Mouse (Mus musculus): ENCODE measurements around the gene Pou2f2. TPM values are rescaled to one million over a fixed set of nuclear protein-coding genes. Genes with fewer than 3 reads are reported as not detected.
A peak's percentile ranks its signal among the peaks of the same experiment; 100 is the strongest.

Gene Pou2f2
- polyA plus RNA-seq, 1 experiment from 2014 or later, result 46.7 TPM

DNA sequence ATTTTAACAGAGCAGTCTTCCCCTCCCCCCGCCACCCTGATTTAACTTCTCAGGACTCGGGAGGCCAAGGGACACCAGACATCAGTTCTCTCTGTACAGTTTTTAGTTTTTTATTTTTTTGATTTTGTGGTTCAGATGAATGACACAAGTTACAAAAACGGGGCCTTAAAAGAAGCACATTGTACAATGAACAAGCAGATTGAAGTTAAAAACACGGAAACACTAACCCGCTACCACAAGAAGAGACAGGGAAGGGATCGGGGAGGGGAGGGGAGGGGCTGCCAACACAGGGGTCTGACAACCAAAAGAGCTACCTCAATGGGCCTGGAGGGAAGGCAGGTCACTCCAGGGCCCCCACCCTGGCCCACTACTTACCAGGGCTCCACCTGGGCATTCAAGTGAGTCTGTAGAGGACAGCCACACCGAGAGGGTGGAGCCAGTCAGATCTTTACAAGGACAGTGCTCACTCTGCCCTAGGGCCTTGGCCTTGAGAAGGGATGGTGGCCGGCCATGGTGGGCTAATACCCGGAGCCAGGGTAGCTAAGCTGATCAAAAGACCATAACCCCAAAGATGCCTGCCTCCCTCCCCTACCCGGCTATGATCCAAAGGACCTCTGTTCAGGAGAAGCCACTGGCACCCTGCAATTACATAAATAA is 92.1 kb downstream of the Pou2f2 start:
- 52% methylated on average over 10 of the region's 10 CpGs for whole genome bisulfite sequencing
- H3K36me3 ChIP-seq (ENCODE audit: control insufficient read depth, insufficient read depth, low read length), result peaks cover 34% of the 10 kb centered on the region
- H3K4me1 ChIP-seq (ENCODE audit: control insufficient read depth, insufficient read depth, low read length), result no peaks in the 10 kb centered on the region
- no peaks in the 10 kb centered on the region for H3K27me3 ChIP-seq (ENCODE audit: control insufficient read depth, insufficient read depth, low read length)
- DNase-seq (no peak), ATAC-seq (ENCODE audit: low FRiP score, low TSS enrichment) (peak; percentile 35; the same call in 1 of the 2 replicates)
- no peak overlapping the region for H3K4me2 ChIP-seq (ENCODE audit: low read length)
- no peak overlapping the region for H3K4me3 ChIP-seq (replicated peaks; ENCODE audit: low read depth, low read length)
- H3K27ac ChIP-seq (replicated peaks; ENCODE audit: low read depth, low read length), result no peak overlapping the region
- H3K9me3 ChIP-seq (ENCODE audit: control insufficient read depth, low read length), result no peaks in the 10 kb centered on the region
- no peak overlapping the region for H3K9ac ChIP-seq (replicated peaks; ENCODE audit: low read length)

DNA sequence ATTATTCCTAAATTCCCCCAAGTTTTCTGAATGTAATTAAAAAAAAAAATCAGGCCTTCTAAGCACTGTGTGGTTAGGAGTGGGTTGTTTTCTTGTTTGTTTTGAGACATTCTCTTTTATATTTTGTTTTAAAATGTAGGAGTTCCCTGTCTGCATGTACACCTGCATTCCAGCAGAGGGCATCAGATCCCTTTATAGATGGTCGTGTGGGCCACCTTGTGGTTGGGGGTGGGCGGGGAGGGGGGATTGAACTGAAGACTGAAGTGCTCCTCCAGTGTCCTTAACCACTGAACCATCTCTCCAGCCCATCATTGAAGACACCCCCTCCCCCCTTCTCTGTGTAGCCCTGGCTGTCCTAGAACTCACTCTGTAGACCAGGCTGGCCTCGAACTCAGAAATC is 92.9 kb downstream of the Pou2f2 start:
- ATAC-seq (ENCODE audit: low FRiP score, low TSS enrichment), result no peak

GRCm38 (mm10) chr7:25084621-25085020 is 94.9 kb downstream of the Pou2f2 start:
- peaks cover 58% of the 10 kb centered on the region for H3K36me3 ChIP-seq (ENCODE audit: control insufficient read depth, insufficient read depth, low read length)
- H3K27ac ChIP-seq (replicated peaks; ENCODE audit: low read depth, low read length), result no peak overlapping the region
- H3K4me1 ChIP-seq (ENCODE audit: control insufficient read depth, insufficient read depth, low read length), result no peaks in the 10 kb centered on the region
- H3K4me3 ChIP-seq (replicated peaks; ENCODE audit: low read depth, low read length), result no peak overlapping the region
- H3K9me3 ChIP-seq (ENCODE audit: control insufficient read depth, low read length), result no peaks in the 10 kb centered on the region
- 91% methylated on average over 5 of the region's 5 CpGs for WGBS
- H3K4me2 ChIP-seq (ENCODE audit: low read length), result no peak overlapping the region
- ATAC-seq (ENCODE audit: low FRiP score, low TSS enrichment) (no peak), DNase-seq (no peak)
- no peaks in the 10 kb centered on the region for H3K27me3 ChIP-seq (ENCODE audit: control insufficient read depth, insufficient read depth, low read length)
- H3K9ac ChIP-seq (replicated peaks; ENCODE audit: low read length), result no peak overlapping the region

More for the DNA sequence above, 92.9 kb downstream of the Pou2f2 start:
- Histone ChIP-seq H3K27me3 (ENCODE audit: control insufficient read depth, insufficient read depth, low read length) (no peaks in the 10 kb centered on the region), H3K4me2 (ENCODE audit: low read length) (no peak overlapping the region), H3K36me3 (ENCODE audit: control insufficient read depth, insufficient read depth, low read length) (peaks cover 38% of the 10 kb centered on the region), H3K9me3 (ENCODE audit: control insufficient read depth, low read length) (no peaks in the 10 kb centered on the region), H3K4me3 (replicated peaks; ENCODE audit: low read depth, low read length) (no peak overlapping the region), H3K4me1 (ENCODE audit: control insufficient read depth, insufficient read depth, low read length) (no peaks in the 10 kb centered on the region), H3K27ac (replicated peaks; ENCODE audit: low read depth, low read length) (no peak overlapping the region), H3K9ac (replicated peaks; ENCODE audit: low read length) (no peak overlapping the region)
- DNase-seq, result peak; percentile 51
- 55% methylated on average over 3 of the region's 3 CpGs for WGBS

GRCm38 (mm10) chr7:25082510-25082909 is 97.0 kb downstream of the Pou2f2 start:
- H3K36me3 ChIP-seq (ENCODE audit: control insufficient read depth, insufficient read depth, low read length), result peaks cover 61% of the 10 kb centered on the region
- 80% methylated on average over 4 of the region's 4 CpGs for WGBS

GRCm38 (mm10) chr7:25080431-25080830 is 99.1 kb downstream of the Pou2f2 start:
- H3K9me3 ChIP-seq (ENCODE audit: control insufficient read depth, low read length), result no peaks in the 10 kb centered on the region
- H3K4me3 ChIP-seq (replicated peaks; ENCODE audit: low read depth, low read length), result no peak overlapping the region
- no peak overlapping the region for H3K27ac ChIP-seq (replicated peaks; ENCODE audit: low read depth, low read length)
- H3K27me3 ChIP-seq (ENCODE audit: control insufficient read depth, insufficient read depth, low read length), result no peaks in the 10 kb centered on the region
- no peak overlapping the region for H3K4me2 ChIP-seq (ENCODE audit: low read length)
- 96% methylated on average over 13 of the region's 13 CpGs for WGBS
- DNase-seq (no peak), ATAC-seq (ENCODE audit: low FRiP score, low TSS enrichment) (no peak)
- peaks cover 58% of the 10 kb centered on the region for H3K36me3 ChIP-seq (ENCODE audit: control insufficient read depth, insufficient read depth, low read length)
- no peak overlapping the region for H3K9ac ChIP-seq (replicated peaks; ENCODE audit: low read length)
- peaks cover 20% of the 10 kb centered on the region for H3K4me1 ChIP-seq (ENCODE audit: control insufficient read depth, insufficient read depth, low read length)

More at GRCm38 (mm10) chr7:25082510-25082909, 97.0 kb downstream of the Pou2f2 start:
- Histone ChIP-seq H3K9me3 (ENCODE audit: control insufficient read depth, low read length) (no peaks in the 10 kb centered on the region), H3K27ac (replicated peaks; ENCODE audit: low read depth, low read length) (no peak overlapping the region), H3K4me3 (replicated peaks; ENCODE audit: low read depth, low read length) (no peak overlapping the region), H3K27me3 (ENCODE audit: control insufficient read depth, insufficient read depth, low read length) (no peaks in the 10 kb centered on the region), H3K9ac (replicated peaks; ENCODE audit: low read length) (no peak overlapping the region), H3K4me2 (ENCODE audit: low read length) (no peak overlapping the region), H3K4me1 (ENCODE audit: control insufficient read depth, insufficient read depth, low read length) (peaks cover 13% of the 10 kb centered on the region)
- 0 out of 2 replicates have a peak, but pooled peaks have one; percentile 42 for ATAC-seq (ENCODE audit: low FRiP score, low TSS enrichment)
- peak; percentile 78 for DNase-seq

DNA sequence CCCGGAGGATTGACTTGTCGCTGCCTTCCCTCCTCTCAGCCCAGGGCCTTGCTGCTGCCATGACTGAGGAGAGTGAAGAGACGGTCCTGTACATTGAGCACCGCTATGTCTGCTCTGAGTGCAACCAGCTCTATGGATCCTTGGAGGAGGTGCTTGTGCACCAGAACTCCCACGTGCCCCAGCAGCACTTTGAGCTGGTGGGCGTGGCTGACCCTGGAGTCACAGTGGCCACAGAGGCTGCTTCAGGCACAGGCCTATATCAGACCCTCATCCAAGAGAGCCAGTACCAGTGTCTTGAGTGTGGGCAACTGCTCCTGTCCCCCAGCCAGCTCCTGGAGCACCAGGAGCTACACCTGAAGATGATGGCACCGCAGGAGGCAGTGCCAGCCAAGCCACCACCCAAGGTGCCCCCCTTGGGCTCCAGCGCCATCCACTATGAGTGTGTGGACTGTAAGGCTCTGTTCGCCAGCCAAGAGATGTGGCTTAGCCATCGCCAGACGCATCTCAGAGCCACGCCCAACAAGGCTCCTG is 100.0 kb downstream of the Pou2f2 start:
- ATAC-seq (ENCODE audit: low FRiP score, low TSS enrichment) (no peak), DNase-seq (no peak)
- Histone ChIP-seq H3K36me3 (ENCODE audit: control insufficient read depth, insufficient read depth, low read length) (peaks cover 51% of the 10 kb centered on the region), H3K9me3 (ENCODE audit: control insufficient read depth, low read length) (no peaks in the 10 kb centered on the region), H3K4me3 (replicated peaks; ENCODE audit: low read depth, low read length) (no peak overlapping the region), H3K27ac (replicated peaks; ENCODE audit: low read depth, low read length) (no peak overlapping the region), H3K4me1 (ENCODE audit: control insufficient read depth, insufficient read depth, low read length) (peaks cover 20% of the 10 kb centered on the region), H3K9ac (replicated peaks; ENCODE audit: low read length) (no peak overlapping the region), H3K27me3 (ENCODE audit: control insufficient read depth, insufficient read depth, low read length) (no peaks in the 10 kb centered on the region), H3K4me2 (ENCODE audit: low read length) (no peak overlapping the region)
- WGBS, result 81% methylated on average over 12 of the region's 12 CpGs

DNA sequence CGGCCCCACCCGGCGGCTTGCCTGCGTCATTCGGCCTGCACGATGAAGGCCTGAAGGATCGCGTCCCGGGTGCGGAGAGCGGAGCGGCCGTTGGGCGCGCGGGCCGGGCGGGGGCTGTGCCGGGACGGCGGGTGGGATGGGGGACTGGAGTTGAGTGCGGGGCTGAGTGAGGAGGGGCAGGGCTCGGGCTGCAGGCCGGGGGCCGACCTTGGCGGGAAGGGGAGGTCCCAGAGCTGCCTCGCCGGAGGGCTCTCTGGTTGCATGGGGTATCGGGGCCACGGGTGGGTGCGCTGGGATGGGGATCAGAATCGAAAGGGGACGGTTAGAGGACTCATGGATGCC is 102.1 kb downstream of the Pou2f2 start:
- peak overlapping the region; percentile 69 for H3K4me2 ChIP-seq (ENCODE audit: low read length)
- H3K9me3 ChIP-seq (ENCODE audit: control insufficient read depth, low read length), result no peaks in the 10 kb centered on the region
- H3K27me3 ChIP-seq (ENCODE audit: control insufficient read depth, insufficient read depth, low read length), result no peaks in the 10 kb centered on the region
- H3K27ac ChIP-seq (replicated peaks; ENCODE audit: low read depth, low read length), result peak overlapping the region; percentile 94
- H3K4me1 ChIP-seq (ENCODE audit: control insufficient read depth, insufficient read depth, low read length), result peaks cover 28% of the 10 kb centered on the region
- peak overlapping the region; percentile 90 for H3K4me3 ChIP-seq (replicated peaks; ENCODE audit: low read depth, low read length)
- WGBS, result 1% methylated on average over 33 of the region's 33 CpGs
- DNase-seq (no peak), ATAC-seq (ENCODE audit: low FRiP score, low TSS enrichment) (peak; percentile 41; the same call in 1 of the 2 replicates)
- peaks cover 30% of the 10 kb centered on the region for H3K36me3 ChIP-seq (ENCODE audit: control insufficient read depth, insufficient read depth, low read length)
- H3K9ac ChIP-seq (replicated peaks; ENCODE audit: low read length), result peak overlapping the region; percentile 91

DNA sequence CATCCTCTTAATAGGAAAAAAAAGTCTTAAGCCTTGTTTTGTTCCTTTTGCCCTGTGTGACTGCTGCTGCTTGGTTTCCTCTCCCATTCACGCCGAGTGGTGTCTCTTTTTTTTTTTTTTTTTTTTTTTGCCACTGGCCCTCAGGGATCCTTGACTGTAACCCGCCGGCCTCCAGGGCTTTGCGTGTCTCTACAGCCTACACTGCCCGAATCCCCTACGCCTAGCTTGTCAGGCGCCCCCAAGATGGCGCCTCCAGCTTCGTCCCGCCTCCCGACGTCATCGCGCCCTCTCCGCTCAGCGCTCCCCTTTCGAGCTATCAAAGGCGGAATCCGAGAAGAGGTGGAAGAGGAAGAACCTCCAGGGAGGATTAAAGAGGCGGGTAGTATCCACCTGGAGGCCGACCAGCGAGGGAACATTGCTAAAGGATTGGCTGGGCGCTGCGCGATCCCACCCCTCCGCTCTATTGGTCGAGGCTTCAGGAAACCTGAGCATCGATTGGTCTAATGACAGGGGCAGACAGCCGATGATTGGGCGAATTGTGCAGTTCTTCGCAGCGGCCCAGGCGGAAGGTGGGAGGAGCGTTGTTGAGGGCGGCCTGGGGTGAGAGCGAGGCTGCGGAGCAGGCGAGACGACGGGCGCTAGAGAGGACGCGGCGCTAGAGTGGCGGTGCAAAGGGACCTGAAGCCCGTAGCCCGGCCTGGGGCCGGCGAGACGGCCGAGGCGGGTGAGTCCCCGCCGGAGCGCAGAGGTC is 102.7 kb downstream of the Pou2f2 start:
- Histone ChIP-seq H3K27ac (replicated peaks; ENCODE audit: low read depth, low read length) (peak overlapping the region; percentile 94), H3K9me3 (ENCODE audit: control insufficient read depth, low read length) (no peaks in the 10 kb centered on the region), H3K9ac (replicated peaks; ENCODE audit: low read length) (peak overlapping the region; percentile 91), H3K4me2 (ENCODE audit: low read length) (peak overlapping the region; percentile 69), H3K27me3 (ENCODE audit: control insufficient read depth, insufficient read depth, low read length) (no peaks in the 10 kb centered on the region), H3K4me1 (ENCODE audit: control insufficient read depth, insufficient read depth, low read length) (peaks cover 28% of the 10 kb centered on the region), H3K36me3 (ENCODE audit: control insufficient read depth, insufficient read depth, low read length) (peaks cover 25% of the 10 kb centered on the region), H3K4me3 (replicated peaks; ENCODE audit: low read depth, low read length) (peak overlapping the region; percentile 90)
- DNase-seq (peak; percentile 98), ATAC-seq (ENCODE audit: low FRiP score, low TSS enrichment) (peak; percentile 96)
- WGBS, result under 1% methylated on average over 56 of the region's 56 CpGs
